In genomic region chr17:65735088-65735487, GRCm38 (mm10) we compare ENCODE assay signal across 29 mouse cellular contexts. TPM values are rescaled to one million over a fixed set of nuclear protein-coding genes. Genes with fewer than 3 reads are reported as not detected.
DNase-seq lines count a peak whose midpoint lies in the region; ATAC-seq and TF ChIP-seq lines count a peak whose summit lies in the region.
"Had no signal": no experiment of that assay in that cellular context is flagged by ENCODE, and none has a peak within 500 bp of the region (broad histone marks: within the 10 kb centered on the region; RNA-seq: fewer than 3 reads in every experiment).

No protein-coding gene starts in this region.

- no peak overlapping the region for H3K4me3 ChIP-seq in ES-Bruce4 (ENCODE audit: low read depth, low read length)
- H3K4me3 ChIP-seq: embryonic facial prominence, embryonic 12.5 days; embryonic facial prominence, embryonic 15.5 days; forebrain, embryonic 12.5 days; forebrain, embryonic 15.5 days; heart, embryonic 12.5 days; heart, embryonic 15.5 days; hindbrain, embryonic 10.5 days; hindbrain, embryonic 13.5 days; intestine, embryonic 15.5 days had no signal

- H3K27me3 ChIP-seq in ES-Bruce4 (ENCODE audit: control insufficient read depth, insufficient read depth, low read length, poor library complexity, severe bottlenecking), result no peaks in the 10 kb centered on the region
- H3K27me3 ChIP-seq: embryonic facial prominence, embryonic 12.5 days; embryonic facial prominence, embryonic 15.5 days; forebrain, embryonic 12.5 days; forebrain, embryonic 15.5 days; heart, embryonic 12.5 days; heart, embryonic 15.5 days; hindbrain, embryonic 13.5 days; intestine, embryonic 15.5 days; Patski had no signal

- no peak overlapping the region for H3K9ac ChIP-seq in ES-Bruce4 (ENCODE audit: low read depth, poor library complexity, severe bottlenecking)
- H3K9ac ChIP-seq: embryonic facial prominence, embryonic 12.5 days; embryonic facial prominence, embryonic 15.5 days; forebrain, embryonic 12.5 days; forebrain, embryonic 15.5 days; heart, embryonic 12.5 days; heart, embryonic 15.5 days; hindbrain, embryonic 13.5 days; intestine, embryonic 15.5 days had no signal

- peak overlapping the region; percentile 87 for H3K27ac ChIP-seq in ES-Bruce4 (ENCODE audit: insufficient read depth, low read length)
- H3K27ac ChIP-seq: embryonic facial prominence, embryonic 12.5 days; embryonic facial prominence, embryonic 15.5 days; forebrain, embryonic 12.5 days; forebrain, embryonic 15.5 days; heart, embryonic 15.5 days; hindbrain, embryonic 10.5 days; hindbrain, embryonic 13.5 days; intestine, embryonic 15.5 days had no signal

- no peak for TF ChIP-seq EP300 in ES-Bruce4 (IDR thresholded peaks at IDR 0.05; ENCODE audit: insufficient read depth, low read depth, low read length)

- H3K36me3 ChIP-seq in ES-Bruce4 (ENCODE audit: control insufficient read depth, insufficient read depth, low read length, poor library complexity, severe bottlenecking), result no peaks in the 10 kb centered on the region
- H3K36me3 ChIP-seq: embryonic facial prominence, embryonic 12.5 days; embryonic facial prominence, embryonic 15.5 days; forebrain, embryonic 12.5 days; forebrain, embryonic 15.5 days; G1E; heart, embryonic 12.5 days; heart, embryonic 15.5 days; hindbrain, embryonic 10.5 days; hindbrain, embryonic 13.5 days; intestine, embryonic 15.5 days had no signal

- TF ChIP-seq POLR2A in ES-Bruce4 (IDR thresholded peaks at IDR 0.05; ENCODE audit: insufficient read depth, low read length), result no peak

- TF ChIP-seq CTCF in ES-Bruce4 (IDR thresholded peaks at IDR 0.05; ENCODE audit: low read depth, low read length), result no peak

- ATAC-seq in common myeloid progenitor, adult 5-6 weeks (replicated peaks; ENCODE audit: low read depth, poor library complexity, severe bottlenecking), result 0 out of 2 replicates have a peak, but pooled peaks have one; percentile 8
- peak; percentile 44 for ATAC-seq in megakaryocyte, adult 5-6 weeks (ENCODE audit: poor library complexity, severe bottlenecking)
- ATAC-seq: CD4-positive, CD25-positive, alpha-beta regulatory T cell, adult 4 months; forebrain, embryonic 15.5 days; hindbrain, embryonic 16.5 days; intestine, embryonic 15.5 days; Patski had no signal

- no peak for DNase-seq in frontal cortex, adult 2 months (ENCODE audit: extremely low spot score in 1 of 2, low spot score in 1 of 2)
- DNase-seq in left cerebral cortex, adult 8-10 months (ENCODE audit: low spot score in 2 of 2), result no peak
- DNase-seq in kidney, postnatal 4 days, result no peak
- no peak for DNase-seq in cerebellum, postnatal 36 days
- DNase-seq: adrenal gland, adult 2 months; adrenal gland, postnatal 14 days; cerebellum, adult 11-12 months; cerebellum, adult 8-10 months; cerebellum, postnatal 10 days; gastrocnemius, postnatal 10 days; gastrocnemius, postnatal 36 days; heart, postnatal 10 days; heart, postnatal 36 days had no signal

- H3K9me3 ChIP-seq in ES-Bruce4 (replicated peaks; ENCODE audit: control insufficient read depth, insufficient read depth, low read length, poor library complexity, severe bottlenecking), result no peaks in the 10 kb centered on the region
- H3K9me3 ChIP-seq: embryonic facial prominence, embryonic 12.5 days; embryonic facial prominence, embryonic 15.5 days; forebrain, embryonic 12.5 days; forebrain, embryonic 15.5 days; G1E; heart, embryonic 12.5 days; heart, embryonic 15.5 days; hindbrain, embryonic 10.5 days; hindbrain, embryonic 13.5 days; intestine, embryonic 15.5 days had no signal

- H3K4me1 ChIP-seq in ES-Bruce4 (ENCODE audit: control insufficient read depth, insufficient read depth, low read length), result no peaks in the 10 kb centered on the region
- H3K4me1 ChIP-seq: embryonic facial prominence, embryonic 12.5 days; embryonic facial prominence, embryonic 15.5 days; forebrain, embryonic 12.5 days; forebrain, embryonic 15.5 days; hindbrain, embryonic 10.5 days had no signal

RNA-seq across cellular contexts. Expression of gene Rab31, which starts 37.5 kb away (rescaled TPM):
- 18.7 and 19.4 TPM in 2 replicates for polyA plus RNA-seq in ES-Bruce4 (2011; ENCODE audit: insufficient read depth, insufficient read length, low read depth, missing spikeins)
- total RNA-seq in common myeloid progenitor, adult 5-6 weeks (2017), result 45.9 and 56.4 TPM in 2 replicates
- total RNA-seq in megakaryocyte, adult 5-6 weeks (2015), result 50.9 and 56.6 TPM in 2 replicates
- total RNA-seq in megakaryocyte, adult 5-6 weeks (2017), result 85.0 and 90.9 TPM in 2 replicates
- 74.9 and 77.4 TPM in 2 replicates for polyA plus RNA-seq in frontal cortex, adult 2 months (2012; rRNA removed)
- total RNA-seq in left cerebral cortex, adult 8-10 months (2022), result 10 to 100 TPM; 57.5 to 61.3 (median 58.3) TPM

RNA-seq across cellular contexts. Expression of gene Ppp4r1, which starts 47.3 kb away (rescaled TPM):
- 48.4 and 56.7 TPM in 2 replicates for polyA plus RNA-seq in ES-Bruce4 (2011; ENCODE audit: insufficient read depth, insufficient read length, low read depth, missing spikeins)
- total RNA-seq in common myeloid progenitor, adult 5-6 weeks (2017), result 53.1 and 60.4 TPM in 2 replicates
- total RNA-seq in megakaryocyte, adult 5-6 weeks (2015), result 57.8 and 78.5 TPM in 2 replicates
- total RNA-seq in megakaryocyte, adult 5-6 weeks (2017), result 57.3 and 58.5 TPM in 2 replicates
- 72.2 and 73.3 TPM in 2 replicates for polyA plus RNA-seq in frontal cortex, adult 2 months (2012; rRNA removed)
- 10 to 100 TPM; 42.5 to 59.2 (median 48.4) TPM for total RNA-seq in left cerebral cortex, adult 8-10 months (2022)
